Mouse (Mus musculus) heart, embryonic 13.5 days (tissue): ENCODE data around the gene Slc7a11. TPM values are rescaled to one million over a fixed set of nuclear protein-coding genes. Genes with fewer than 3 reads are reported as not detected.
"Not testable (repeated sequence)": the region's sequence is repeated elsewhere in the genome, so short reads cannot be mapped to it uniquely, and the experiment has no call there.

Experiments used
- ATAC-seq: fragments of 200-750 bp; cut with Nextera tagmentation; 2 replicates; pipeline ENCODE4 v1.8.0; 2017; ENCODE audit warnings: moderate TSS enrichment; ENCODE audit not compliant: insufficient number of reproducible peaks, low FRiP score, low TSS enrichment; ENCODE audit errors: extremely low read depth
- H3K27ac ChIP-seq: fragments of 300-500 bp; sonication (generic); replicated peaks from 2 replicates; pipeline ENCODE4 v1.5.1; 2015; ENCODE audit warnings: moderate library complexity, mild to moderate bottlenecking, inconsistent platforms
- H3K27me3 ChIP-seq: fragments of 300-500 bp; sonication (generic); replicated peaks from 2 replicates; pipeline ENCODE4 v1.6.1; 2015; ENCODE audit warnings: mild to moderate bottlenecking, inconsistent platforms
- H3K36me3 ChIP-seq: fragments of 300-500 bp; sonication (generic); 2 replicates; pipeline ENCODE4 v1.6.1; 2015; ENCODE audit warnings: mild to moderate bottlenecking, inconsistent platforms
- H3K4me1 ChIP-seq: fragments of 300-500 bp; sonication (generic); 2 replicates; pipeline ENCODE4 v1.6.1; 2015; ENCODE audit warnings: inconsistent platforms
- H3K4me2 ChIP-seq: fragments of 300-500 bp; sonication (generic); 2 replicates; pipeline ENCODE4 v1.6.1; 2015; ENCODE audit warnings: inconsistent platforms, mild to moderate bottlenecking, moderate library complexity
- H3K4me3 ChIP-seq: fragments of 300-500 bp; sonication (generic); 2 replicates; pipeline ENCODE4 v1.5.1; 2015; ENCODE audit warnings: moderate library complexity, mild to moderate bottlenecking, inconsistent platforms
- H3K9ac ChIP-seq: fragments of 300-500 bp; sonication (generic); 2 replicates; pipeline ENCODE4 v1.6.1; 2015; ENCODE audit warnings: inconsistent platforms, mild to moderate bottlenecking, moderate library complexity
- H3K9me3 ChIP-seq: fragments of 300-500 bp; sonication (generic); 2 replicates; pipeline ENCODE4 v1.6.1; 2016; ENCODE audit warnings: inconsistent platforms
- WGBS: fragments of 180-500 bp; shearing (Covaris S2); methylation state at CpG from one replicate; pipeline ENCODE4 v1.1.7; 2015; ENCODE audit warnings: mixed read lengths; 5-methylcytosine and 5-hydroxymethylcytosine counted together
- polyA plus RNA-seq: library from polyadenylated mRNA; unstranded; fragments of >200 nt; fragmentation: Nextera tagmentation; extraction: Ambion mirVana; gene quantifications from 2 replicates; pipeline ENCODE4 v1.2.1, GENCODE M21; 2015

The Slc7a11 gene
- polyA plus RNA-seq, 1 experiment from 2014 or later, result 0.12 TPM

- Histone ChIP-seq H3K36me3 (no peaks in the 10 kb centered on the region), H3K4me2 (no peak overlapping the region), H3K27ac (no peak overlapping the region), H3K9me3 (no peaks in the 10 kb centered on the region), H3K4me3 (no peak overlapping the region), H3K4me1 (peaks cover 10% of the 10 kb centered on the region; the same call in 1 of the 2 replicates), H3K9ac (no peak overlapping the region), H3K27me3 (no peaks in the 10 kb centered on the region)
- no peak for ATAC-seq
- WGBS, result 77% methylated on average over 2 of the region's 2 CpGs
These were observed 3.0 kb downstream of the Slc7a11 start for GRCm38 (mm10) chr3:50440409-50440808.

- Histone ChIP-seq H3K4me1 (peaks cover 10% of the 10 kb centered on the region; the same call in 1 of the 2 replicates), H3K27me3 (no peaks in the 10 kb centered on the region), H3K36me3 (no peaks in the 10 kb centered on the region), H3K4me3 (no peak overlapping the region), H3K27ac (no peak overlapping the region), H3K9ac (no peak overlapping the region), H3K4me2 (no peak overlapping the region), H3K9me3 (no peaks in the 10 kb centered on the region)
- no peak for ATAC-seq
- WGBS, result 78% methylated on average over 5 of the region's 5 CpGs
These were observed 4.0 kb downstream of the Slc7a11 start for GRCm38 (mm10) chr3:50439429-50439828.

DNA sequence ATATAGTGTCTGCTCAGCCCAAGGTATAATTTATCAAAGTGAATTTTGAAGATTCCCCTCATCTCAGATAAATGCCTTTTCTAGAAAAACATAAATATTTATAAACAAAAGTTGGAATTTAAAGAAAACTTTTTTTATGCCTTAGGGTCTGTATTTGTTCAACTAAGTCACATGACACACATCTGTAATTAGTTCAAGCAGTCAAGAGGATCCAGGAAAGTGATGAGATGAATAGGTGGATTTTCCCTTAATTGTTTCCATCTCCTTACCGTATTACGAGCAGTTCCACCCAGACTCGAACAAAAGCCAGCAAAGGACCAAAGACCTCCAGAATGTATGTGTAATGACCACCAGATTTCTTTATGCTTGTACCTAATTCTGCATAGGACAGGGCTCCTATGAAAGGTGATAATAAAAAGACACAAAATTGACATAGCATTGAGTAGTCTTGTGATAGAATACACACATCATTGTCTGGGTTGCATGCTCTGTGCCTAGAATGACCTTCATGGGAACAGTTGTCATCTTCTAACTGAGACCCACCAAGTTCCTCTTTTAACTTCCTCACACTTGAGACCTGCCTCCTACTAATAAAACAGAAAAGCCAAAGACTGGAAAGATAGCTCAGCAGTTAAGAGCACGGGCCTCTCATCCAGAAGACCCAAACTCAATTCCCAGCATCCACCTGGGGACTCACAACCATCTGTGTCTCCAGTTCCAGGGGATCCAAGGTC, 4.7 kb downstream of the Slc7a11 start:
- no peak overlapping the region for H3K4me2 ChIP-seq
- no peaks in the 10 kb centered on the region for H3K9me3 ChIP-seq
- no peak overlapping the region for H3K9ac ChIP-seq
- no peak overlapping the region for H3K27ac ChIP-seq
- H3K4me3 ChIP-seq, result no peak overlapping the region
- no peak for ATAC-seq
- 0 out of 2 replicates have a peak, but pooled peaks cover 6% of the 10 kb centered on the region for H3K4me1 ChIP-seq
- H3K36me3 ChIP-seq, result no peaks in the 10 kb centered on the region
- no peaks in the 10 kb centered on the region for H3K27me3 ChIP-seq
- 70% methylated on average over 4 of the region's 4 CpGs for WGBS

- not testable (repeated sequence) for H3K27me3 ChIP-seq, H3K36me3 ChIP-seq, H3K4me3 ChIP-seq, H3K9me3 ChIP-seq, ATAC-seq, H3K4me1 ChIP-seq, H3K27ac ChIP-seq, H3K4me2 ChIP-seq, H3K9ac ChIP-seq
- WGBS, result 48% methylated on average over 2 of the region's 2 CpGs
These were observed 5.3 kb downstream of the Slc7a11 start for GRCm38 (mm10) chr3:50438081-50438480.

DNA sequence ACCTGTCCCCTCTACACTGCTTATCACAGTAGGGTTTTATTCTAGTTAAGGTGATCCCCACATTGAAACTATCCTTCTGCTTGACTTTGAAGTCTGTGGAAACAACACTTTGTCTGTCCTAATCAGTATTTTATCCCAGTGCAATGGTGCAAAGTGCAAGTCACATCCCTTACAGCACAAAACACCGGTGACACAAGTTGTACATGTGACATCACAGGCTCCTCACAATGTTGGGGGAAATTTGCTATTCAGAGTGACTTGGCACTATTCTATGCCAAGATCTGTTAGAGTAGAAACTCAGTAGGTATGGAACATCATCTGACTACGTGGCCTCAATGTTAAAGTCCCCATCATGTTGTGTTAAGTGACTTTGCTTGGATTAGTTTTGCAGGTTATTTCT, 7.0 kb downstream of the Slc7a11 start:
- not testable (repeated sequence) for H3K9ac ChIP-seq, H3K4me2 ChIP-seq, ATAC-seq, H3K4me3 ChIP-seq, H3K36me3 ChIP-seq, H3K27ac ChIP-seq, H3K9me3 ChIP-seq, H3K4me1 ChIP-seq, H3K27me3 ChIP-seq
- 73% methylated on average over 2 of the region's 2 CpGs for whole genome bisulfite sequencing

GRCm38 (mm10) chr3:50433831-50434230, 9.6 kb downstream of the Slc7a11 start:
- no peak overlapping the region for H3K27ac ChIP-seq
- H3K9ac ChIP-seq, result no peak overlapping the region
- ATAC-seq, result no peak
- H3K36me3 ChIP-seq, result no peaks in the 10 kb centered on the region
- H3K4me3 ChIP-seq, result no peak overlapping the region
- H3K27me3 ChIP-seq, result no peaks in the 10 kb centered on the region
- WGBS, result 58% methylated on average over 4 of the region's 4 CpGs
- no peaks in the 10 kb centered on the region for H3K4me1 ChIP-seq
- no peaks in the 10 kb centered on the region for H3K9me3 ChIP-seq
- H3K4me2 ChIP-seq, result no peak overlapping the region

DNA sequence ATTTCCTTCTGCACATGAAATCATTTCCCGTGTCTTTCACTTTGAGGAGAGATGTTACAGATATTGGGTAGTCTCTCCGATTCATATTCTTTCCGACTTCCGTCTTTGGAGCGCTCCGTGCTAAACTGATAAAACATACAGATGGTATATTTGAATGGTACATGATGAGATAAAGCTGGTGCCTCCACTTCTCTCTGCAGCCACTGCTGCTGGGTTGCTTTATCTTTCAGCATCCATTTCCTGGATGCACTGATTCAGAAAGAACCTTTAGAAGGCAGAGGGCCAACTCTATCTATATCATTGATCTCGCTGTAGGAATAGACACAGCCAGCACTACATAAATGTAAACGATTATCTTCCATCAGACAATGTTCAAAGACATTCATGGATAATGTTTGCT, 12.6 kb downstream of the Slc7a11 start:
- 78% methylated on average over 8 of the region's 8 CpGs for WGBS
- H3K9ac ChIP-seq, result no peak overlapping the region

GRCm38 (mm10) chr3:50421480-50422277, 21.7 kb downstream of the Slc7a11 start:
- 64% methylated on average over 8 of the region's 8 CpGs for WGBS
- ATAC-seq, result no peak
- Histone ChIP-seq H3K9ac (no peak overlapping the region), H3K4me1 (no peaks in the 10 kb centered on the region), H3K36me3 (no peaks in the 10 kb centered on the region), H3K4me3 (no peak overlapping the region), H3K9me3 (no peaks in the 10 kb centered on the region), H3K27me3 (no peaks in the 10 kb centered on the region), H3K27ac (no peak overlapping the region), H3K4me2 (no peak overlapping the region)

More for the DNA sequence above, 12.6 kb downstream of the Slc7a11 start:
- Histone ChIP-seq H3K4me1 (no peaks in the 10 kb centered on the region), H3K9me3 (no peaks in the 10 kb centered on the region), H3K27ac (no peak overlapping the region), H3K36me3 (no peaks in the 10 kb centered on the region), H3K4me3 (no peak overlapping the region), H3K27me3 (no peaks in the 10 kb centered on the region), H3K4me2 (no peak overlapping the region)
- no peak for ATAC-seq

DNA sequence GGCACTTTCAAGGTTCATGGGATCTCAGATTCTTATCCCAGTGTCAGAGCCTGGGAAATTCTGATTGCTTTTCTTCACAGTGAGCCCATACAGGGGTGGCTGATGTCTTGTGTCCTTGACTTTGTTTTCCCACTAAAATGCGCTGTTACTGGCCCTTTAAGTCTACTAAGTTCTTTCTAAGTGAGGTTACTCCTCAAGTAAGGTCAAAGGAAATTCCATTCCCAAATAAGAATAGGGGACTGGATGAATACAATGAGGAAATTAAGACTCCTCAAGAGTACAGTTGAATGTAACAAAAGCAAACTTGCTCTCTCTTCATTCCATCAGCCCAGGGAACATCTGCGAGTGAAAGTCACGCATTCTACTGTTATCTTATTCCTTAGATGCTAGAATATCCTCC, 24.3 kb downstream of the Slc7a11 start:
- ATAC-seq, result no peak

DNA sequence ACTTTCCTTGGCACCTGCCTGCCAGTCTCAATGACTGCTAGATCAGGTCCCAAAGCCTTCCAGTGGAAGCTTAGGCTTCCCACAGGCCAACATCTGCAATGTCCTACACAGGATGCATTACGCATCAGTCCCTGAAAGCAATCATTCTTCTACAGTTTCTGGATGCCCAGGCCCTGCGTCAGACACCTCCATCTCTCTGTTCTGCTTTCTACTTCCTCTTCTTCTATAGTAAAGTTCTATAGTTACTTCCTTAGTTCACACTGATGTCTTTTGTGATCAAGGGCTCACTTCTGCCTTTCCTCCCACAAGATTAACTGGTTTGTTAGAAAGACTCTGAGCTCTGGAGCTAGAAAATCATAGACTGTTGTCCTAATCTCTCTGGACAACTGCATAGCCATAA, 36.6 kb downstream of the Slc7a11 start:
- WGBS, result 78% methylated on average over 2 of the region's 2 CpGs
- Histone ChIP-seq H3K27me3 (no peaks in the 10 kb centered on the region), H3K9ac (no peak overlapping the region), H3K36me3 (no peaks in the 10 kb centered on the region), H3K27ac (no peak overlapping the region), H3K4me3 (no peak overlapping the region), H3K4me1 (no peaks in the 10 kb centered on the region), H3K4me2 (no peak overlapping the region), H3K9me3 (no peaks in the 10 kb centered on the region)
- no peak for ATAC-seq

More for the DNA sequence above, 24.3 kb downstream of the Slc7a11 start:
- H3K4me3 ChIP-seq, result no peak overlapping the region
- 67% methylated on average over 3 of the region's 3 CpGs for WGBS
- no peaks in the 10 kb centered on the region for H3K27me3 ChIP-seq
- no peaks in the 10 kb centered on the region for H3K9me3 ChIP-seq
- H3K36me3 ChIP-seq, result no peaks in the 10 kb centered on the region
- H3K4me1 ChIP-seq, result no peaks in the 10 kb centered on the region
- no peak overlapping the region for H3K27ac ChIP-seq
- no peak overlapping the region for H3K9ac ChIP-seq
- H3K4me2 ChIP-seq, result no peak overlapping the region

DNA sequence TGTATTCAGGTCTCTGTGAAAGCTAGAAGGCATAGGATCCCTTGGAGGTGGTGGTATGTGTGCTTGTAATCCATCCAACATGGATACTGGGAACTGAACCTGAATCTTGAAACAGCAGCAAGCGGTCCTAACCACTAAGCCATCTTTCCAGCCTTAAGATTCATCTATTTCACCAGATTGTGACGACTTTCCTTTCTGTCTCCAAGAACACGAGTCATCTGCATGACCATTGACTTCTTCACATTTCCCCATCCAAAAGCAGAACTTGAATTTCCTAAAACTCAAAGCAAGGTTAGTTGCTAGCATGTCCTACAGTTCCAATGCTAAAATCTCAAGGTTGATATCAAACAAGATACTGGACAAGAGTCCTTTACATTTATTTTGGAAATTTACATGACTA, 37.5 kb downstream of the Slc7a11 start:
- no peaks in the 10 kb centered on the region for H3K4me1 ChIP-seq
- no peak overlapping the region for H3K4me2 ChIP-seq
- ATAC-seq, result no peak
- no peaks in the 10 kb centered on the region for H3K36me3 ChIP-seq
- H3K9ac ChIP-seq, result no peak overlapping the region
- no peak overlapping the region for H3K27ac ChIP-seq
- WGBS, result 60% methylated on average over 3 of the region's 3 CpGs
- H3K9me3 ChIP-seq, result no peaks in the 10 kb centered on the region
- no peak overlapping the region for H3K4me3 ChIP-seq
- H3K27me3 ChIP-seq, result no peaks in the 10 kb centered on the region
